Mouse (Mus musculus) limb, embryonic 11.5 days (tissue): ENCODE results near the gene Nphs2. TPM values are rescaled to one million over a fixed set of nuclear protein-coding genes. Genes with fewer than 3 reads are reported as not detected.
A peak's percentile ranks its signal among the peaks of the same experiment; 100 is the strongest.
"Not testable (repeated sequence)": the region's sequence is repeated elsewhere in the genome, so short reads cannot be mapped to it uniquely, and the experiment has no call there.

Experiments
- ATAC-seq: fragments of 200-750 bp; cut with Nextera tagmentation; 2 replicates; pipeline ENCODE4 v1.8.0; 2017; ENCODE audit warnings: low read depth; ENCODE audit not compliant: insufficient number of reproducible peaks, low FRiP score, low TSS enrichment
- DNase-seq: peaks from one replicate; pipeline ENCODE4 v3.0.0-alpha.2; 2015; ENCODE audit warnings: low spot score
- H3K27ac ChIP-seq: fragments of 300-500 bp; sonication (generic); replicated peaks from 2 replicates; pipeline ENCODE4 v1.5.1; 2014; ENCODE audit warnings: low read depth, mild to moderate bottlenecking, low read length
- H3K27me3 ChIP-seq: fragments of 300-500 bp; sonication (generic); 2 replicates; pipeline ENCODE4 v1.6.1; 2014; ENCODE audit warnings: mild to moderate bottlenecking, low read length, mixed read lengths; ENCODE audit not compliant: control insufficient read depth, insufficient read depth
- H3K36me3 ChIP-seq: fragments of 300-500 bp; sonication (generic); 2 replicates; pipeline ENCODE4 v1.6.1; 2014; ENCODE audit warnings: mild to moderate bottlenecking, low read length, moderate library complexity, mixed read lengths; ENCODE audit not compliant: control insufficient read depth, insufficient read depth
- H3K4me1 ChIP-seq: fragments of 300-500 bp; sonication (generic); 2 replicates; pipeline ENCODE4 v1.6.1; 2014; ENCODE audit warnings: low read length, mixed read lengths; ENCODE audit not compliant: control insufficient read depth, insufficient read depth
- H3K4me2 ChIP-seq: fragments of 300-500 bp; sonication (generic); 2 replicates; pipeline ENCODE4 v1.6.1; 2014; ENCODE audit warnings: low read depth, mild to moderate bottlenecking, moderate library complexity; ENCODE audit not compliant: severe bottlenecking
- H3K4me3 ChIP-seq: fragments of 300-500 bp; sonication (generic); 2 replicates; pipeline ENCODE4 v1.5.1; 2014; ENCODE audit warnings: low read depth, low read length
- H3K9ac ChIP-seq: fragments of 300-500 bp; sonication (generic); 2 replicates; pipeline ENCODE4 v1.6.1; 2014; ENCODE audit warnings: mild to moderate bottlenecking, low read length
- H3K9me3 ChIP-seq: fragments of 300-500 bp; sonication (generic); 2 replicates; pipeline ENCODE4 v1.6.1; 2016; ENCODE audit warnings: low read length; ENCODE audit not compliant: control insufficient read depth
- WGBS: fragments of 180-500 bp; shearing (Covaris S2); extraction: QIAGEN DNeasy Blood & Tissue Kit; methylation state at CpG from one replicate; pipeline ENCODE4 v1.1.7; 2014; 5-methylcytosine and 5-hydroxymethylcytosine counted together
- polyA plus RNA-seq: library from polyadenylated mRNA; unstranded; fragments of >200 nt; fragmentation: Nextera tagmentation; extraction: Ambion mirVana; gene quantifications from 2 replicates; pipeline ENCODE4 v1.2.1, GENCODE M21; 2014

The Nphs2 gene
- polyA plus RNA-seq, 1 experiment from 2014 or later = 0.15 TPM

- whole genome bisulfite sequencing = 52% methylated on average over 9 of the region's 9 CpGs
- no peak overlapping the region for H3K4me2 ChIP-seq
- no peaks in the 10 kb centered on the region for H3K36me3 ChIP-seq
These were observed 25.5 kb upstream of the Nphs2 start for GRCm38 (mm10) chr1:156284851-156285540.

DNA sequence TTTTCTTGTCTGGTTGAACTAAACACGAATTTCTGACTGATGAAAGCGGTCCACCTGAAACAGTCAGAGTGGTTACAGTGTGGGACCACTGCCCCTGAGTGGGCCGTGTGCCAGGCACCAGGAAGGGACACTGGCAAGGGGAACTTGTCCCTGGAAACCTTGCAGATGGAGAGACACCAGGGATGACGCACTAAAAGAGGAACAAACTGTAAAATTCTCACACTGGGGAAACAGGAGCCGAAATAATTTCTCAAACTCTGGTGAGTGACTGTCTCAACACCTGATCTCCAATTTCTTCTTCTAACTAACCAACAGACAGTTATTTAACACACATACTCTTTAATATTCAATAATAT is 25.0 kb upstream of the Nphs2 start:
- WGBS = 84% methylated on average over 5 of the region's 5 CpGs
- Histone ChIP-seq H3K4me2 (no peak overlapping the region), H3K27ac (no peak overlapping the region), H3K9ac (no peak overlapping the region), H3K4me3 (no peak overlapping the region), H3K36me3 (no peaks in the 10 kb centered on the region), H3K27me3 (no peaks in the 10 kb centered on the region), H3K4me1 (no peaks in the 10 kb centered on the region), H3K9me3 (no peaks in the 10 kb centered on the region)
- ATAC-seq (no peak), DNase-seq (no peak)

More at GRCm38 (mm10) chr1:156284851-156285540, 25.5 kb upstream of the Nphs2 start:
- no peaks in the 10 kb centered on the region for H3K4me1 ChIP-seq
- no peaks in the 10 kb centered on the region for H3K9me3 ChIP-seq
- H3K9ac ChIP-seq = no peak overlapping the region
- H3K4me3 ChIP-seq = no peak overlapping the region
- H3K27ac ChIP-seq = no peak overlapping the region
- no peak for ATAC-seq
- H3K27me3 ChIP-seq = no peaks in the 10 kb centered on the region
- DNase-seq = no peak

- DNase-seq = no peak
- Histone ChIP-seq H3K36me3 (no peaks in the 10 kb centered on the region), H3K27ac (no peak overlapping the region), H3K9ac (no peak overlapping the region), H3K27me3 (no peaks in the 10 kb centered on the region), H3K9me3 (no peaks in the 10 kb centered on the region), H3K4me1 (no peaks in the 10 kb centered on the region), H3K4me2 (no peak overlapping the region), H3K4me3 (no peak overlapping the region)
- 77% methylated on average over 9 of the region's 9 CpGs for WGBS
- no peak for ATAC-seq
These were observed 21.8 kb upstream of the Nphs2 start for GRCm38 (mm10) chr1:156288556-156289221.

DNA sequence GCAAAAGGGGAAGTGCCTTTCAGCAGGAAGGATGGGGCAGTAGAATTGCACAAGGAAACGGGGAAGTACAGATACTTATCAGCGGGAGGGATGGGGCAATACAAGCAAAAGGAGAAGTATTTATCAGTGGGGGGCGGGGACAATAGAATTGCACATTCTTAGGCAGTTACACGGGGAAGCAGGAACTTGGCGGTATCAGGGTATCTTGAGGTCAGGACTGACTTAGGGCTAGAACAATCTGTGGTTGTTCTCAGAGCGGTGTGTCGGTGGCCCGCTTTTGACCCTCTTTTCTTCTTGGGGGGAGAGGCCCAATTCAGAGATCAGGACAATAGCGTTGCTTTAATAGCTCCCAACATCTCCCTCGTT is 21.3 kb upstream of the Nphs2 start:
- H3K9ac ChIP-seq, H3K27ac ChIP-seq, DNase-seq, H3K36me3 ChIP-seq, H3K27me3 ChIP-seq, H3K4me1 ChIP-seq, H3K9me3 ChIP-seq, ATAC-seq, H3K4me3 ChIP-seq, H3K4me2 ChIP-seq: not testable (repeated sequence)
- 81% methylated on average over 9 of the region's 10 CpGs for WGBS

- Histone ChIP-seq H3K36me3 (no peaks in the 10 kb centered on the region), H3K27ac (no peak overlapping the region), H3K4me1 (no peaks in the 10 kb centered on the region), H3K4me3 (no peak overlapping the region), H3K9me3 (no peaks in the 10 kb centered on the region), H3K4me2 (no peak overlapping the region), H3K27me3 (no peaks in the 10 kb centered on the region), H3K9ac (no peak overlapping the region)
- ATAC-seq (no peak), DNase-seq (no peak)
- WGBS = 93% methylated on average over 6 of the region's 6 CpGs
These were observed 20.5 kb upstream of the Nphs2 start for GRCm38 (mm10) chr1:156290016-156290415.

GRCm38 (mm10) chr1:156302911-156303749 is 7.4 kb upstream of the Nphs2 start, which contains the start of gene Tdrd5:
TSS of gene Tdrd5 (minus strand) at chr1:156303664.
- Histone ChIP-seq H3K9ac (peak within 1 kb of the TSS; percentile 37; the same call in 1 of the 2 replicates), H3K4me2 (peak within 1 kb of the TSS; percentile 99), H3K4me1 (0 out of 2 replicates have a peak, but pooled peaks cover 4% of the 10 kb centered on the region), H3K36me3 (no peaks in the 10 kb centered on the region), H3K27ac (no peak within 1 kb of the TSS), H3K9me3 (no peaks in the 10 kb centered on the region), H3K27me3 (peaks cover 44% of the 10 kb centered on the region), H3K4me3 (peak within 1 kb of the TSS; percentile 63)
- WGBS = under 1% methylated on average over 78 of the region's 85 CpGs
- ATAC-seq (peak; percentile 84), DNase-seq (peak; percentile 52)

GRCm38 (mm10) chr1:156308595-156308994 is 1.9 kb upstream of the Nphs2 start:
- ATAC-seq (no peak), DNase-seq (no peak)
- Histone ChIP-seq H3K27ac (no peak overlapping the region), H3K9me3 (no peaks in the 10 kb centered on the region), H3K4me2 (no peak overlapping the region), H3K4me3 (no peak overlapping the region), H3K36me3 (no peaks in the 10 kb centered on the region), H3K9ac (no peak overlapping the region), H3K27me3 (peaks cover 41% of the 10 kb centered on the region), H3K4me1 (no peaks in the 10 kb centered on the region)
- WGBS = 76% methylated on average over 1 of the region's 1 CpGs

- no peaks in the 10 kb centered on the region for H3K9me3 ChIP-seq
These were observed 12.6 kb downstream of the Nphs2 start for GRCm38 (mm10) chr1:156323126-156323525.

More at GRCm38 (mm10) chr1:156323126-156323525, 12.6 kb downstream of the Nphs2 start:
- Histone ChIP-seq H3K4me3 (no peak overlapping the region), H3K9ac (no peak overlapping the region), H3K36me3 (no peaks in the 10 kb centered on the region), H3K4me2 (no peak overlapping the region), H3K4me1 (no peaks in the 10 kb centered on the region), H3K27ac (no peak overlapping the region), H3K27me3 (no peaks in the 10 kb centered on the region)
- no peak for DNase-seq
- ATAC-seq = no peak
- 84% methylated on average over 9 of the region's 9 CpGs for WGBS
